Mouse (Mus musculus) bone marrow, adult 2 months (tissue): Measurements from ENCODE around the gene Dhcr24.

Source experiments
- CTCF ChIP-seq: fragments of 200-500 bp; IDR thresholded peaks from 2 replicates; pipeline ENCODE4 v1.5.1; 2011; ENCODE audit warnings: low read length, control low read depth; ENCODE audit not compliant: control insufficient read depth, insufficient read depth
- POLR2A ChIP-seq: fragments of 200-500 bp; IDR thresholded peaks from 2 replicates; pipeline ENCODE4 v1.6.1; 2011; ENCODE audit warnings: low read depth, mild to moderate bottlenecking, control low read depth, low read length, borderline replicate concordance; ENCODE audit not compliant: control insufficient read depth

GRCm38 (mm10) chr4:106629374-106629773 is 68.5 kb downstream of the Dhcr24 start:
- no peak for TF ChIP-seq CTCF
- TF ChIP-seq POLR2A: no peak
